Mouse (Mus musculus) myocyte (in vitro differentiated cells): ENCODE data around the gene Zfhx3.

Experiments used
- MAX ChIP-seq: IDR thresholded peaks from one replicate; pipeline ENCODE4 v1.6.1; 2011; ENCODE audit warnings: low read depth, mild to moderate bottlenecking, control low read depth
- MYOD1 ChIP-seq, 3 experiments: IDR thresholded peaks; one replicate each; pipeline ENCODE4 v1.6.1; 2011; ENCODE audit warnings: control low read depth in 2 of 3, low read depth in 2 of 3, mild to moderate bottlenecking in 2 of 3, moderate library complexity in 1 of 3; ENCODE audit not compliant: insufficient read length in 2 of 3, control insufficient read depth in 1 of 3
- POLR2A ChIP-seq: IDR thresholded peaks from one replicate; pipeline ENCODE4 v1.6.1; 2011; ENCODE audit warnings: low read depth, mild to moderate bottlenecking, control low read depth, moderate library complexity; ENCODE audit not compliant: insufficient read length
- POLR2AphosphoS2 ChIP-seq: IDR thresholded peaks from one replicate; pipeline ENCODE4 v1.6.1; 2011; ENCODE audit warnings: low read depth, control low read depth; ENCODE audit not compliant: insufficient read length
- SRF ChIP-seq: IDR thresholded peaks from one replicate; pipeline ENCODE4 v1.6.1; 2011; ENCODE audit warnings: low read depth; ENCODE audit not compliant: control insufficient read depth, insufficient read length
- TCF12 ChIP-seq: IDR thresholded peaks from one replicate; pipeline ENCODE4 v1.6.1; 2011; ENCODE audit warnings: mild to moderate bottlenecking, control low read depth; ENCODE audit not compliant: poor library complexity, insufficient read depth, severe bottlenecking
- USF1 ChIP-seq: IDR thresholded peaks from one replicate; pipeline ENCODE4 v1.6.1; 2011; ENCODE audit warnings: low read depth, mild to moderate bottlenecking, control low read depth, moderate library complexity

DNA sequence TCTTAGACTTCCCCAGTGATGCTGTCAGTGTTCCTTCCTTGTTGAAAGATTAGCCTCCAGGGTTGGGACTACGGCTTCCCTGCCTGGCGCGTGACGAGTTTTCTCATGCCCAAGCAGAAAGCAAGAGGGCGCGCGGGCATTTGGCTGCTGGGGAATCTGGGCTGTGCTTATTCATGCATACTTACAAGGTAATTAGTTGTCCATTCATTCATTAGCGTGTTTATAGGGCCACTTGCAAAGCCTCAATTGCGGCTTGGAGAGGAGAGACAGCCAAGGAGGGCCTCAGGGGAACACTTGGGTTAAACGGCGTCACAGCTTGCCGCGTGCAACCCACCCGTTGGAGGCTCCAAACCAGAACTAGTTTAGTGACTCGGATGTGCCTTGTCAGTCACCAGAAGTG lies 44.2 kb downstream of the Zfhx3 start:
- TF ChIP-seq POLR2A (no peak), TCF12 (no peak), POLR2AphosphoS2 (no peak), MAX (no peak), MYOD1 (IDR thresholded peaks at IDR 0.05; ENCODE audit: control insufficient read depth in 1 of 3, insufficient read length in 2 of 3, low read depth in 2 of 3) (no peak), SRF (no peak), USF1 (no peak)
